Mouse (Mus musculus) lung, adult 2 months (tissue): ENCODE measurements around the gene Rpl10-ps3.

Source experiments
- CTCF ChIP-seq: fragments of 200-500 bp; IDR thresholded peaks from 2 replicates; pipeline ENCODE4 v1.5.1; 2011; ENCODE audit warnings: mild to moderate bottlenecking, low read length, control low read depth; ENCODE audit not compliant: insufficient read depth
- POLR2A ChIP-seq: fragments of 200-500 bp; IDR thresholded peaks from 2 replicates; pipeline ENCODE4 v1.6.1; 2011; ENCODE audit warnings: low read depth, mild to moderate bottlenecking, control low read depth, low read length, borderline replicate concordance; ENCODE audit errors: extremely low read depth

- TF ChIP-seq CTCF = no peak
- no peak for TF ChIP-seq POLR2A
These were observed 30.8 kb upstream of the Rpl10-ps3 start for GRCm38 (mm10) chr9:50375598-50375997.
